Mouse (Mus musculus) heart, adult 18-20 months (tissue): ENCODE measurements at regions not wholly inside any gene's neighbourhood (a gene's known extent, or its start where the extent isn't known, plus 50 kb on each side); places are given as distances from the start of the nearest gene placed in this dataset.

Experiments used
- DNase-seq, 2 experiments: peaks; one replicate each; pipeline ENCODE4 v3.0.0; 2021 to 2022; ENCODE audit warnings: mixed read lengths in 1 of 2

- DNase-seq, result no peak
These were observed 54.8 kb upstream of the Scel start for GRCm38 (mm10) chr14:103458340-103458739.

DNA sequence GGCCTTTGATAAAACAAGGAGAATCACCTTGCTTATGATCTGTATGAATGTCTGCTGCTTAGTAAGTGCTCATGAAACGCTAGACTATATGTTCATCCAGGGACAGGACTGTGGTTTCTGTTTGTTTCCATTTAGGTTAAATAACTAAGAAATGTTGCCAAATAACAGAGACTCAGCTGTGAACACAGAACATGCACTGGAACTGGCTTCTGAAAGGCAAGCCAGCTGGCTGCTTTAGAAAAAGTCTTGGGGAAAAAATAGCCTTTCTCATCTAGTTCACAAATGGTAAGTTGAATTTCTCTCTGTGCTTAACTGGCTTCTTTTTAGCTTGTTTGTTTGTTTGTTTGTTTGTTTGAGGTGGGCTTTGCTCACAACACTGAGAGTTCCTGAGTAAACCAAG is 57.0 kb upstream of the Scel start:
- DNase-seq, result no peak

- DNase-seq, result no peak
These were observed 62.4 kb upstream of the Scel start for GRCm38 (mm10) chr14:103450756-103451155.

DNA sequence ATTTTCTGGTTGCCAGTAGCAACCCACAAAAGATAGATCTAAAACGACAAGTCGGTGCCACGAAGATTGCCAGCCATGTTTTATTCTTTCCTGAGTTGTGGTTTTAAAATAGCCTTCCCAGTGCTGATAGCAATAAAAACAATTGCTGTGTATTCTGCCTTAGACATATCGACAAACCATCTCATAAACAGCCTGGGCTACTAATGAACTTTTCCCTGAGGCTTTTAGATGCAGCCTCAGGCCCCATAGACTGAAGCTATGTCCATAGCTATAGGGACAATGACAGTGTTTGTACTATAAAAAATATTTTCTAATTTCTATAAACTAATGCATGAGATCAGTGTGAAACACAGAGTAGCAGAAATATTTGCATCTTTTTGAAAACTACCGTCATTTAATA is 63.7 kb upstream of the Scel start:
- no peak for DNase-seq

DNA sequence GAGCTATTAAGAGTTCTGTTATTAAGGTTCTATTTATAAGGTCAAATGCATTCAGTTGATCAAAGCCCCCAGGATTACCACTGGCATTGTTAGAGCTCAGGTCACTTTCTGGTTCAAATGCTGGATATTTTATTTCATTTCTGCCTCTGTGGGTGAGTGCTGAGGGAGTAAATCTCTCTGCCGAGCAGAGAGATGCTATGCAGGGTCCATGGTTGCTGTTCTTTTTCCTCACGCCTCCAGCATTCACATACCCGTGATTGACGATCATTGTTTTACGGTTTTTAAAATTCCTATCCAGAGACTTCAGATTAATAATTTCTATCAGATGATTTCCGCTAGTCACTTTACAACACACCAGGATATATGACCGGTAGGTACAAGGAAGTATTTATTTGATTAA is 64.1 kb upstream of the Scel start:
- DNase-seq, result no peak

DNA sequence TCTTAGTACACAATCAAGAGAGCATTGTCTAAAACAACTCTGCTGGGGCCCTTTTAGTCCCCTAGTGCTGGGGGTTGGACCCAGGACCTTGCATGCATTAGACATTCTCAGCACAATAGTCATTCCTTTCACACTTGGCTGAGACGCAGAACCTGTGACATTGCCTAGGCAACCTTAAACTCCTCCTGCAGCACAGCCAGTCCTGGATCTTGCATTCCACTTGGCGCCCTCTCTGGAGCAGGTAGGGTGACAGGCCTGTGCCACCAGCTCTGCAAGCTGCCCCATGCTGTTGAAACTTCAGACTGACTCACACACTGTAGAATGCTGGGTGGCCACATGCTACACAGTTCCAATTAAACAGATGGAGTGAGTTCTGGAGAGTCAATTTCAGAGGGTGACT is 66.5 kb upstream of the Scel start:
- no peak for DNase-seq

DNA sequence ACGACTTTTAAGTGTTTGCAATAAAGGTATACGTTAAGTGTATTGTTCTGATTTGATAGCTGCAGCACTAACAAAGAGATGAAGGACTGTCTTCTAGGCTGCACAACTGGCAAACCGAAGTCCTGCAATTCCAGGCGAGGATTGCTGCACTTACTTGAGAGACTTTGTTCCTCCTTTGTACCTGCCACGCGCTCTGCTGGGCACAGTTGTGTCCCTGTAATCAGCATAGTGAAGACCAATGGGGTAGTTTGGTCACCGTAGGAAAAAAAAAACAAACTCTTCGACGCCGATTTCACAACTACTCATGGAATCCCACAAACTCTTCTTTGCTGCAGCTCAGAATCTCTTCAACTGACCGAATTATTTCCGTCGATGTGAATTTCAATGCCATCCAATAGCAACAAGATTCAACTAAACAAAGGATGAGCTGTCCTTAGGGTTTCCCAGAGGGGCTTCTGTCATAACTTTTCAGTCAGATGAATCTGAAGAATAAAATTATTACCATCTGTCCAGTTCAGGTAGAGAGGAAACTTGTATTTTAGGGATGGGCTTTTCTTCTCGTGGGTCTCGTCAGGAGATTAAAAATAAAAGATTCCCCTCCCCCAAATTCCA is 71.6 kb upstream of the Scel start:
- DNase-seq, result no peak

GRCm38 (mm10) chr14:103440243-103440642 is 72.9 kb upstream of the Scel start:
- DNase-seq, result no peak

DNA sequence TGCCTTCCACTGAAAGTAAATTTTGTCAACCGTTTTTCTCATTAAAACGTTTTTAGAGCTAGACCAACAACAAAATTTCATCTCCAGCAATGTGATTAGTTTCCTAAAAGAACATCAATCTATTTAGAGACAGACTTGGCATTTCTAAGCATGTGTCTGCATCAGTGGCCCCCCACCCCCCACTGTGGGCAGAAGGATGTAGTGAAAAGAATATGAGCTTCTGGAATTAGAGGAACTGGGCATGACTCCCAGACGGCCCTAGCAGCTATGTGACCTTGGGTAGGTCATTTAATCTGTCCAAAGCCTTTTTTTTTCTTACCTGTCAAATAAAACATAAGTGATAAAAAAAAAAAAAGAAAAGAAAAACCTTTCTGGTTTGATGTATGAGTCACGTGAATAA is 78.9 kb upstream of the Scel start:
- DNase-seq, result peak; percentile 24 to 32

DNA sequence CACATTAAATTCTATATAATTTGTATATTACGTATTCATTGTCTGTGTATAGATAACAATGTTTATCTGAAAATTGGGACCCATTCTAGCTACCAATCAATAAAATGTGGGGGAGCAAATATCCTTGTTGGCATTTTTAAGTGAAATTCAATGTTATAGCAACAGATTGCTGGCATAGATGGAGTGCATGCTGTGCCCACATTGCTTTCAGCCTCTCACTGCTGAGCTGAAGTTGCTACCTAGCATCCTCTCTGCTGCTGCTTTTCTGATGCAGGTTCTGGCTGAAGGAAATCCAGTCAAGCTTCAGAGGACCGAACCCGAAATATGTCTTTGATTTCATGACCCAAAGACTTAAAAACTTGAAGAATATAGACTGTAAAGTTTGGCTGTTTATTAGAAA is 80.0 kb upstream of the Scel start:
- DNase-seq, result no peak

GRCm38 (mm10) chr14:103427873-103428272 is 81.3 kb upstream of the Mycbp2 start:
- no peak for DNase-seq

DNA sequence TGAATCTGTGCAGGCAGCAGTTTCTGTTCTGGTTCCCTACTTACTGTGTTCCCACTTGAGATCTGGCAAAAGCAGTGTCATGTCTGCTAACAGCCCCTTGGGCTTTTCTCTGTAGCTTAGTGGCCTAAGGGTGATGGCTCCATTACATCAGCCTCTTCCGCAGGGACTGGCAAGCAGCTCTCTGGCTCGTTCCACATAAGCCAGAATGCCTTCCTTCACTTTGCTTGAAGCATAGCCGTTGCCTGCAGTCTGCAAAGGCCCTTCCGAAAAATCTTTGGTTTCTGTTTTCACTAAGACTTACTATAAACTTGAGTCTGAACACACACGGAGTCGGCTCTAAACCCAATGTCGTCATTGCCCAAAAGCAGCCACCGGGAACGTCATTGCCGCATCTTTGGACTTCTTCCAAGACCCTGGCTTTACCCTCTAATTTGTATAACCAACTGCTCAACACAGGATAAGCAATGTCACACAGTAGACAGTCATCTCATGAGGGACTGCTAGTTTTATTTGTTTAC is 74.8 kb upstream of the Mycbp2 start:
- DNase-seq, result peak; percentile 29 to 40

- DNase-seq, result no peak
These were observed 70.8 kb upstream of the Mycbp2 start for GRCm38 (mm10) chr14:103417110-103418061.

DNA sequence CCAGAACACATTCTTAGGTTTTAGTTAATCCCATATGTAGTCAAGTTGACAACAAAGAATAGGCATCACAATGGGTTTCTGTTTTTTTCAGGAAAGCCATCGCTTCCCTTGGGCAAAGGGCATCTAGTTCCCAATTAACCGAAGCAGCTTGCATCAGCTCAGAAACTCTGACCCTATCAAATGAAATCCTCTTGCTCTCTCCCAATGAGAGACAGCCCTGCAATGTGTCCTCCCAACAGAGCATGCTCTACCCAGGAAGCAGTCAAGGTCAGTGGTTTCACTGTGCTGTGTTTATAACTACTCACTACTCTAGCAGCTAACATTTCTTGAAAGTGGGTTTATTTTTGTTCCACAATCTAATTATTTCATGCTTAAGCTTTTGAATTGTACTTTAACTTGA is 58.0 kb upstream of the Mycbp2 start:
- DNase-seq, result no peak

- no peak for DNase-seq
These were observed 56.4 kb upstream of the Mycbp2 start for GRCm38 (mm10) chr14:103403054-103403453.

- no peak for DNase-seq
These were observed 55.4 kb upstream of the Mycbp2 start for GRCm38 (mm10) chr14:103401983-103402382.

GRCm38 (mm10) chr14:103401280-103401679 is 54.7 kb upstream of the Mycbp2 start:
- DNase-seq, result no peak

DNA sequence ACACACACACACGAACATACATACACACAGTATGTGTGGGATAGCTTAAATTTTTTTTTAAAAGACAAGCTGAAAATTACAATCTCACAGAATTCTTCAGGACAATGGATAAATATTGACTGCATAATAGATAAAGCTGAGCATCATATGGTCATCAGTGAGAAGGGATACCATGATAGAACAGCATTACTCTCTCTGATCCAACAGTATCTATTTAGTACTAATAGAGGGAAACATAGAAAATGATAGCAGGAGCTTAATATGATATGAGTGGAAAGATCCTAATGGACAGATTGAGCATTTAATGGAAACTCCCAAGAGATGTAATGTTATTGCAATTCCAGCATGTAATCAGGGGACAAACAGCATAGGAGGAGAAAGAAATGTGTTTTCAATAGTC is 51.8 kb upstream of the Mycbp2 start:
- no peak for DNase-seq
